Mouse (Mus musculus) urinary bladder, postnatal 14 days (tissue): ENCODE results near the gene Tmco4.

Experiments used
- DNase-seq: peaks from one replicate; pipeline ENCODE4 v3.0.0; 2021; ENCODE audit warnings: low spot score

The Tmco4 gene

DNA sequence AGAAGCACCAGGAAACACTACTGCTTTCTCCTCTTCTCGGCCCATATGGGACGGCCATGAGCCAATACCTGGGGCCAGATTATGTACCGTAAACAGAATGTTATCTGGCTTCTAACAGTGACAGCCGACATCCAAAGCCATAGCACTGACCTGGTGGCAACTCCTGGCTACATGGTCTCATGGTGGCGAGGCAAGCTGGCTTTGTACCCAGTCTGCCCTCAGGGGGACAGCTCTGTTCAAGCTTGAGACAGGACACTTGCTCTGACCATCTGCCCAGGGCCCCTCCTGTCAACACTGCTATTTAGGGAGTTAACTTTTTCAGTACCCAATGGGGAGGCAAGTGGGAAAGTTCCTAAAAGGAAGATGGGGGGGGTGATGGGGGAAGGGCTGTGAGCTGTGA, 84.6 kb downstream of the Tmco4 start:
- no peak for DNase-seq

DNA sequence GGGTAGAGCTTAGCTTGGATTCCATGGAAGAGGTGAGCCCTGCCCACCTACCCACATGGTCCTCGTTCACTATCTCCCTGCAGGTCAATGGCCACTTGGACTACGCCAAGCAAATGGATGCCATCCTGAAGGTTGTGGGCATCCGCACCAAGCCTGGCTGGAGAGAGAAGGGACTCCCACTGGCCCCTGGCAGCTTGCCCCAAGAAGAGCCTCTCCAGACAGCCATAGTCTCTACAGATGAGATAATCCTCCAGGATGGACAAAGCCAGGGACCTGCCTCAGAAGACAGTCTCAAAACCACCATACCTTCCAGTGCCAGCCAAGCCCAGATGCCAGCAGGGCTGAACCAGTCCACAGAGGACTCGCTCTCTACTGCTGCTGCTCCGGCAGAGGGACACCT, 85.3 kb downstream of the Tmco4 start:
- no peak for DNase-seq

DNA sequence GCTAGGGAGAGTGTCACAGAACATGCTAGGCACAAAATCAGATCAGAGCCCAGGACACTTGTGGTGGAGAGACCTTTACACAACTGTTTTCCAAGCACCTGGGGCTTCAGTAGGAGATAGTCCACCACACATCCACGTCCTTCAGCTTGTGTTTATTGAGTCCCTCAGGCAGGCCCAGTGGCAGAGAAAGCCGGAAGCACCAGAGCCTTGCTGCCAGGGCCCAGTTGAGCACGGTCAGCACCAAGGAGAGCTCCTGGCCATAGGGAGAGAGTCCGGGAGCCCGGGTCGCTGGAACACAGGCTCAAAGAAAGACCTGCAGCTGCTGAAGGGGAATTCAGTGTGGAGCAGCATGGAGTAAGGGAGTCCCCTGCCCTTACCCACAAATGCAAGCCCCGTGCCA, 86.9 kb downstream of the Tmco4 start:
- DNase-seq, result peak; percentile 51

DNA sequence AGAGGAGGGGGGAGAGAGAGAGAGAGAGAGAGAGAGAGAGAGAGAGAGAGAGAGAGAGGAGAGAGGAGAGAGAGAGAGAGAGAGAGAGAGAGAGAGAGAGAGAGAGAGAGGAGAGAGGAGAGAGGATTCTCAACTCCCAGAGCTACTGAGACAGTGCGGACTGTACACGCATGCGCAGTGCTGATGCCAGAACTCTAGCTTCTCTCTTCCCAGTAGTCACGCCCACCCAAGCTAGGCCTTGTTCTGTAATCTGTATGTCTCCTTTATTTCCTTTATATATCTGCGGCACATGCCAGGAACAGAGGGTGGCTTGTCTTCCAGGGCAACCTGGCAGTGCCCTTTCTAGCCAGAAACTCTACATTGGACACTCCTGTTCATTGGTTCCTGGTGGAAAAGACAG, 92.1 kb downstream of the Tmco4 start:
- no peak for DNase-seq

DNA sequence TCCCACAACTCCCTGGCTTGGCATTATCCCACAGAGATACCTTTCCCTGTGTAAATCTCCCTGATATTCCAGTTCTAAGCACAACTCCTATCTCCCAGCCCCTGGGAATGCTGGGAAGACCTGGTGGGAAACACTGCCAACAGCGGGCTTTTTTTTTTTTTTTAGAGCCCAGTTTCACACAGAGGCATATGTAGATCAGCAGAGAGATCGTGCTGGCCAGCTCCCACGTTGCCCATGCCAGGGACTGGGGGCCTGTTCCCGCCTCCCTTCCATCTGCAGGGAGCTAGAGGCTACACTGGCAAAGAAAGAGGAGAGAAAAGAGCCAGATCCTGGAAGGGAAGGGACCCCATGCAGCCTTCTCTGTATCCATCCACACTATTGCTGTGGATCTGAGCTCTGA, 95.6 kb downstream of the Tmco4 start:
- DNase-seq, result no peak

DNA sequence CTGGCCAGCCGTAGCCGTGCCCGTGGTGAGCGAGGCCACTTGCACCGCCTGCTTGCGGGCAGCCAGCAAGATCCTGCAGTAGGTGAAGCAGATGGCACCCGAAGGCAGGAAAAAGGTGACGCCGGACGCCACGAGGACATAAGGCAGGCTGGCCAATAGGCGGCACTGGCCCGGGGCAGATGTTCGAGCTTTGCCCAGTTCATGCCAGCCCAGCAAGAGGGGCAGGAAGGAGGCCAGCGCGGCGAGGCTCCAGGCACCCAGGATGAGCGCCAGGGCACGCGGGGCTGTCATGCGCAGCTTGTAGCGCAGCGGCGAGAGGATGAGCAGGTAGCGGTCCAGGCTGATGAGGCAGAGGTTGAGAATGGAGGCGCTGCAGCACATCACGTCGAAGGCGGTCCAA, 101.4 kb downstream of the Tmco4 start:
- DNase-seq, result no peak

DNA sequence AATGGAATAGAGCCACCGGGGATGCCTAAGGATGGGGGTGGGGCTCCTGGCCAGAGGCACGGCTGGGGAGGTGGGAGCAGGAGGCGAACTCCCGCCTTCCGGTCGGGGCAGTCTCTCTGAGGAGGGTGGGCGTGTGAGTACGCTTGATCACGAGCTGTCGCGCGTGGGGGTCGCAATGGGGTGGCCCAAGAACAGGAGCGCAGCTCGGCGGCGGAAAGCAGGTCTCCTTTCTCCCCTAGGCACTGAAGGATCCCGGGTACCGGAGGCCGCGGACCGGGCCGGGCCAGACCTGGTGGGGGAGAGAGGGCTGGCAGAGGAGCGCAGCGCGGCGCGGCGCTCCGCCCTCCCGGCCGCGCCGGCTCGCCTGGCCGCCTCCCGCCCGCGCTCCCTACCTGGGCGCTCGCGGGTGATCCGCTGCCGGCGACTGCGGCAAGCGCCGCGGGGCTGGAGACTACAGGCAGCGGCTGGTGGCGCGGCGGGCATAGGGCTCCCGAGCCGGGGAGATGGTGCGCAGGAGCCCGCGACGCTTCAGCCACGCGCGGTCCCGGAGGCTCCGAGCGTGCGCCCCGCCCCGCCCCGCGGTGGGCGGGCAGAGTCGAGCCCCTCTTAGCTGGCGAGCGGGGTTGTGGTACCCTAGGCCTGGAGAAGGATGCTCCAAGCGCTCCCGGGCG, 102.5 kb downstream of the Tmco4 start, which contains the start of gene Htr6:
Gene Htr6 (minus strand): TSS at position 530 of the 671 bp plus-strand sequence.
- DNase-seq, result no peak

DNA sequence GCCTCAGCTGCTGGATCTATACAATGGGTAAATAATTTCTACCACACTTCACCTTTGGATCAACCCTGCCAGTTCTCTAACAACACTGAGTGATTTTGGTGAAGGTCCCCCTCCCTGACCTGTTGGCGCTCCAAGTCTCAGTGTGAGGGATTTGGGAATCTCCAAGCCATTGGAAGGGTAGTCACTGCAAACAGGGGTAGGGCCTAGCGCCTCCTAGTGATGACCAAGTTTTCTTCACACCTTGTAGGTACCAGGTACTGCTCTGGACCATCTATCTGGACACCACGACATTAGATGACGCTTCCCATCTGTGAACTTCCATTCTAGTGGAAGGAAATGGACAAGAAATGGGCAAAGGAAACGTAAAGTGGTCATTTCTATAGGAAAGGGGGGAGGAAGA, 103.2 kb downstream of the Tmco4 start:
- DNase-seq, result no peak

DNA sequence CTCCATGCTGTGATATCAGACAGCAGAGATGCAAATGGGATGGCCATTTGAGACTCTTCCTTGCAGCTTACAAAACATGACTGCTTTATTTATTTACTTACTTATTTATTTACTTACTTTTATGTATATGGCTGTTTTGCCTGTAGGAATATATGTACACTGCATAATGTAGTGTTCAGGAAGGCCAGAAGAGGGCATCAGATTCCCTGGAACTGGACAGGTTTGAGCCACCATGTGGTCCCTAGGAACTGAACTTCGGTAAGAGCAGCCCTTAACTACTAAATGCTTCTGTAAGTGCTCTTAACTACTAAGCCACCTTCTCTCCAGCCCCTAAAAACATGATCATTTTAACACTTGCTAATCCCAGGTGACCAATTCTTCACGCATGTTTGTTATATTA, 105.6 kb downstream of the Tmco4 start:
- DNase-seq, result no peak

DNA sequence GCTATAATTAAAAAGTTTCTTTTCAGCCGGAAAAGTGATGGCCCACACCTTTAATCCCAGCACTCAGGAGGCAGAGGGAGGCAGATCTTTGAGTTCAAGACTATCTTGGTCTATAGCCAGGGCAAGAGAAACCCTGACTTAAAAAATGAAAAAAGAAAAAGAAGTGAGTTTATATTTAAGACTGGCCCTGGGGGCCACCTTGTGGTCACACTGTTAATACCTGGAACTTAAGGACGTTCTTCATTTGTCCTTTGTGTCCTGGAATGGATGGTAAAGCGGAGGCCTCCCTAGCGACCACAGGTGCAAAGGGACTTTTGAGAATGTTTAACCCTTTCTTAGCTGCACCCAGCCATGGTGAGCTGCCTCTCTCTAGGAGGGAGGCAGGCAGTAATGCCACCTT, 106.0 kb downstream of the Tmco4 start:
- DNase-seq, result no peak

DNA sequence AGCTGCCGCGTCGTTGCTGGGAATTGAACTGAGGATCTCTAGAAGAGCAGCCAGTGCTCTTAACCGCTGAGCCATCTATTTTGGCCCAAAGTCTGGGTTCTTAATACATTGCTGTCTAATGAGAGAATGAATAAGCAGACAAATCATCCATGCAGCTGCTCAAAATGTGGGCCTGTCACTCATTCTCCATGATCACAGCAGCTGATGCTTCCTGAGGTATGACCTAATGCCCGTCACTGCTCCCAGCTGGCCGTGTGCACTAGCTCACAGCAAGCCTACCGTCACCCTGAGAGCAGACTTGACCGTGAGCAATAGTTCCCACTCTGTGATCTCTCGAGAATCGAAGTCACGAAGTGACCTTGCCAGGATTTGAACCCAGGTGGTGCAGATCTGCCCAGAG, 106.8 kb downstream of the Tmco4 start:
- no peak for DNase-seq

DNA sequence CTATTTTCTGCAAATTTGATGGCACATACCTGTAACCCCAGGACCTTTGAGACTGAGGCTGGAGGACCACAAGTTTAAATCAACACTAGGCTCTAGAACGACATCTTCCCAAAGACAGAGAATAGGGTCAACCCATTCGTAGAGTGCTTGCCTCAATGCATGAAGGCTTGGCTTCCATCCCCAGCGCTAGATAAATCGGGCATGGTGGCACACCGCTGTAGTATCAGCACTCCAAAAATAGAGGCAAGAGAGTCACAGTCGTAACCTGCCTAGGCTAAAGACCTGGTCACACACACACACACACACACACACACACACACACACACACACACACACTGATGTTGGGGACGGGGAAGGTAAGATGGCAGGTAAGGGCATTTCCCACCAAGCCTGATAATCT, 107.6 kb downstream of the Tmco4 start:
- no peak for DNase-seq

DNA sequence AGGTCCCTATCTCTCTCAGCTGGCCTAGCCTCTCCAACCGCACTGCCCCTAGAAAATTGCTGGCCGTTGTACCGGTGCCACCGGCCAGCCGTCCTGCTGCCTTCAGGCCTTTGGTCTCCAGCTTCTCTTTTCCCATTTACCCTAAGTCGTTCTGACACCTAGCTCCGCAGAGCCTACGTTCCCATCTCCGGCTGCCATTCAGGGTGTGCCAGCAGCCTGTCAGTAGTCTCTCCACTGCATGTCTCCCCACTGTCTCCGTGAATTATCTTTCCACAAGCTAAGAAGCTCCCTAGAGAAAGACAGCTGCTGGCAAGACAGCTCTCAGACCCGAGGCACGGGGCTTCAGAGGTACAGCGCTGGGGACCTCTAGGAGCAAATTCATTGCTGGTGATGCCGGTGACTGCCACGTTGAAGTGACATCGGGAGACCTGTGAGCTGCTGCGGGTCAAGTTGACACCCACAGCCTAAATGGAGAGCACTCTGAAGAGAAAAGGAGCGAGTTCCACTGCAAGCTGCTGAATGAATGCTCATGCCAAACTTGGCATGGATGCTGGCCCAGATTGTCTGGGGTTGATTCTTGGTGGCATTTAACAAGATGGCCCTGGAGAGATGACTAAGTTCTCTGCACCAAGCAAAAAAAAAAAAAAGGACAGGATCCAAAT, 108.7 kb downstream of the Tmco4 start:
- no peak for DNase-seq

DNA sequence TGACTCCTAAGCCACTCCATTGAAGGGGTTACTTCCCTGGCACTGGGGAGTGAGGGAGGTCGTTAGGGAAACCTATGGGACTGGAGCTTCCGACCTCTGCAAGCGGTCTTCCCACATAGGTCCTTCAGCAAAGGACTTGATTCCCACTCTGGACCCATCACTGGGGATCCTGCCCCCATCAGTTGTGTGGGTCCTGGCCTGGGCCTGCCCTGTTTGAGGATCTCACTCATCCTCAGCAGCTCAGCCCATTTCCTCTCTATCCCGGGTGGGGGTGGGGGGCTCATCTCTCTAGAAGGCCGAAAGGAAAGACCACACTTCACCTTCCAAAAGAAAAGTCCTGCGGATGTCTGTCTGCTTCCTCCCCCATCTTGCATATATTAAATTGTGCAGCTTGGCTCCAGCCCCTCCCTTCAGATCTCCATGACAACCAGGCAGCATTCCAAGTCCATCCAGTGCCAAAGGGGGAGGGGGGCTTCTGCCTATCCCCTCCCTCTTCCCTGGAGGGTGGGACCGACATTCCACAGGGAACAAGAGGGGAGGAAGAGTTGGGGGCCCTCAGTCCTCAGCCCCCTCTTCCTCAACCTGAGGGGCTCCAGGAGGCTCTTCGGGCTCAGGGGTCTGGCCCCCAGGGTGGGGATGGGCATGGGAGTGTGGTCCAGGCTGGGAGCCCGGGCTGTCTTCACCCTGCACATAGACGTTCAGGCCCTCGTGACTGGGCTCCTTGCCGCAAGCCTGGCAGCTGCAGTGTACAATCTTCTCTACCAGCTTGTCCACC, 110.3 kb downstream of the Tmco4 start:
- DNase-seq, result no peak

DNA sequence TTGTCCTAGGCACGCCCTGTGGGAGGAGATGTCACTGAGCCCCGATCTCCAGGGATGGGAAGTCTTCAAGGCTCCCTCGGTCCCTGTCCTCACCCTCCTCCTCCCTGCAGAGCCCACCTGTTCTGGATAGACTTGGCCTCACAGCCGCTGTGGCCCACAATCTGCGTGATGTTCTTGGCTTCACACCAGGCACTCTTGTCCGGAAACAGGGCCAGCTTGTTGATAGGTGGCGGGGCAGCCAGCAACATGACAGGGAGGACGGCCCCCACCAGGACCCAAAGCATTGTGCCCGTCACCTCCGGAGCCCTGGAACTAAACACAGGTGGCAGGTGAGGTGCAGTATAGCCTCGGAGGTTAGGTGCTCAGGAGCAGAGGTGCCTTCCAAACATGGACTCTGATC, 112.6 kb downstream of the Tmco4 start:
- DNase-seq, result no peak

DNA sequence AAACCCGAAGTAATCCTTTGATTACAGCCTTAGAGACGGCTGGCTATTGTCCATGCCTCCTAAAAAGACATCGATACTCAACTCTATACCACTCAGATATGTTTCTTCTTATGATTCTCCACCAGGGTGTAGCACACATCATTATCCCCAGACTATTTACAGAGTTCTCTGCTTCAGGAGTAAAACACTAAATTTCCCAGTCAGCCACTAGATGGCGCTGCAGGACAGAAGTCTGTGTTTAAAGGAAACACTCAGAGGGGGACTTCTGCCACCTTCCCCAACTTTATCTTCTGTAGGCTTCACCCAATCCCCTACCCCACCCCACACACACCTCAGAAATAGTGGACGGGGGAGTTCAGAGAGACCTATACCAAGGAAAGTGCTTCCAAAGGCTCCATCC, 113.3 kb downstream of the Tmco4 start:
- peak; percentile 86 for DNase-seq

DNA sequence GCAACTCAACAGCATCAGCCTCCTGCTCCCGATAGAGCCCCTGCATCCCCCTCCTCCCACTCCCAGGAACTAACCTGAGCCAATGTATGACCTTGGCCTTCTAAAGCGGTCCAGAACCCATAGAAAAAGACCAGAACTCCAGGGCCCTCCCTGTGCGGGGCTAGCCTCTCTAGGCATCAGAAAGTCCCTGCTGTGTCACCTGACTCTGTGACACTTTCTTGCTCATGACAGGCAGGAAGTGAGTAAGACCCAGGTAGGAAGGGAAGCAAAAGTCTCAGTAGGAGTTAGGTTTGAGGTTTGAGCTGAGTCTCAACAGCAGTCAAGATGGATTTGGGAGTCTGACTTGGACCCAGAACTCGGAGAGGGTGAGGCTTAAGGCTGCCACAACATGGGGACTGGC, 114.3 kb downstream of the Tmco4 start:
- DNase-seq, result no peak

DNA sequence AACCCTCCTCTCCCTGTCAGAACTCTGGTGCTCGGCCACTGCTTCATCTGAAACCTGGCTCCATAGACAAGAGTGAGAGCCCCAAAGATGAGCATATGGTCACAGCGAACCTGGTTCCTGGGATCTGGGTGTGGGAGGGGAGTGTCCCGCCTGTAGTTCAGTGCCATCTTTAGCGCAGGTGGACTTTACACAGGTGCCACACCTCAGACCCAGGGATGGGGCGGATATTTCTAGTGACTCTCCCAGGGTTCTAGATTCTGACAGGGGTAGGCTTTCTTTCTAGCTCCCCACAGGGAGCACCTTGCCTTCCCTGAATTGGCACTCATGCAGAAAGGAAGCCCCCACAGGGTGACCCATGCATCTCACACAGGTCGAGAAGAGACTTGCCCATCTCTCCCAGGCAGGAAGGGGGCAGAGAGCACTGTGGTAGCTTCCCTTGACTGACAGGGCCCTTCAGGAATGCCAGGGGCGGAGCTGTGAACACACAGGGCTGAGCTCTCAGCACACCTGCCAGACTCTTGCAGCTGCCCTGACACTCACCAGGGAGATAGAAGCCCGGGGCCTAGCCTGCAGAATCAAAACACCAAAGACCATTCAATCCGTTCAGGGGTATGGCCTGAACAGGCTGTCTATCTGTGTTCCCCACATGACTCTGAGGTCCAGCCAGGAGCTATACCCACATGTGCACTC, 116.4 kb downstream of the Tmco4 start:
- no peak for DNase-seq

DNA sequence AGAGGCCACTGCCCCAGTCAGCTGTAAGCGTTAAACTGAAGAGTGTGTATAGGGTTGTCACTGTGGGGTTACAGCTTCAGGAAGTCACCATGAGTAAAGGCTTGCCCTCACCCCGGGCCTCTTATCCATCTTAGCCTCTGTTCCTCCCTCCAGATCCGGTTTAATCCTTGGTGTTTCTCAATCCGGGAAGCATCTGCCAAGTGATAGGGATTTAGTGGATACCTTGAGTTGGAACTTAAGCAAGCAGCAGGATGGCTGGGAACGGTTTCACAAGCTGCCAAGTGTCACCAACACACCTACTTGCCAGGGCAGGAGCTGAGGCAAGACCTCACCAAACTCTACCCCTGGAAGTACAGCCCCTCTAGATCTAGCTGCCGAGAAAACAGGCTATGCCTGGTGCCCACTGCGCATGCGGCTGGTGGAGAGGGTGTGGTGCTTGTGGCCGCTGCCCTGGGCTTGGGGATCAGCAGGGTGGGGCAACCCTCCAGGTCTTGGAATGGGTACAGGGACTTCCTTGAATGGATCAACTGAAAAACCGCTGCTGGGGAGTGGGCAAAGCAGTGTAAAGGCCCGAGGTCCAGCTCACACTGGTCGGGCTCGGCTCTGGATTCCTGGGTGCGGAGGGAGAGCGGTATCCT, 117.7 kb downstream of the Tmco4 start:
- DNase-seq, result no peak

DNA sequence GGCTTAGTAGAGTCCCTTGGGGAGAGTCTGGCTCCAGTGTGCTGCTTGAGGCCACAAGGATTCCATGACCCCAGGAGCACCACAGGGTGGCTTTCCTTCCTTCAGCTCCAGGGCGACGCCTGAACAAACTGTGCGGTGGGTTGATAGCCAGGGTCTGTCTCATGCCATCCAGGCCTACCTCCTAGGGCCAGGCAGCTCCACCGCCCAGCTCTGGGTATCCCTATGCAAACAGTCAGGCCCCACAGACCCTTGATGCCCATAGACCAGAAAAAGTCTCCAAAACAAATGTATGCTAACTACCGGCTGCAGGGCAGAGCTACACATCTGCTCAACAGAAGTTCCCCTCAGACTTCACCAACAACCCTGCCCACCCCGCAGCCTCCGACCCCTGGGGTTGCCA, 118.4 kb downstream of the Tmco4 start:
- DNase-seq, result no peak

DNA sequence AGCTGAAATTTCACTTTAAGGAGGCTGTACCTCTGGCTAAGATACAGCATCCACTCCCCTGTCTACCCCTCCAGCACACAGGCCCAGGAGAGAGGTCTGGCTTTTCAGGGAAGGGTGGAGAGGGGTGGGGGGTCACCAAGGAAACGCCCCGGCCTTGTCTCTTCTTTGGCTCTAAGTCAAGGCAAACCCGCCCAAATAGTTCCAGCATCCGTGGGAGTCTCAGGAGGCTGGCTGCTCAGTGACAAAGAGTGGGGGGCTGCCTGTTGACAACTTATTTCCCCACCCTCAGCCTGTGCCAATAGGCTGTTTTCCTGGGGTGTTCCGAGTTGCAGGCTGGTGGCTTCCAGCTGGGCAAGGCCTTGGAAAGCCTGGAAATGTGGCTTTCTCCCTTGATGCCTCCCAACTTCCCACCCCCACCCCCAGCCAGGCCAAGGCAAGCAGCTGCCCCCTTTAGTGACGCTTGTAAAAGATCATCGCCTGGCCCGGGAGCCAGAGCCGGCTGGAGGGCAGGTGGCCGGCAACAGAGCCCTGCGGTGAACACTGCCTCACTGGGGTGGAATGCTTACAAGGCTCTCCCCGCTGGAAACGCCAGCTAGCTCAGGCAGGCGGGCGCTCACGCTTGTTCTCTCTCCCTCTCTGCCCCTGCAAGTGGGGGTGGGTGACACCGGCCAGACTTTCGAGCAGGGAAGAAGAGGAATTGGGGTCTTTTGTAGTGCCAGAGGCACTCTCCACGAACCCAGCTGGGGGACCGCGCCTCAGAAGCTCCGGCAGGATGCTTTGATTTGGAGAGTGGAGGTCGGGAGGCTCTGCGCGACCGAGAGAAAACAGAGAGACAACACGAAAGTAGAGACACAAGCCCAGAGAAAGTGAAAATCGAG, 119.0 kb downstream of the Tmco4 start:
- peak; percentile 46 for DNase-seq
